Mouse (Mus musculus): ENCODE results near the gene Rbm20. TPM values are rescaled to one million over a fixed set of nuclear protein-coding genes. Genes with fewer than 3 reads are reported as not detected.
A peak's percentile ranks its signal among the peaks of the same experiment; 100 is the strongest.

Rbm20 gene
- total and polyA plus RNA-seq, 3 experiments, result 0.05 to 0.56 (median 0.08) TPM

DNA sequence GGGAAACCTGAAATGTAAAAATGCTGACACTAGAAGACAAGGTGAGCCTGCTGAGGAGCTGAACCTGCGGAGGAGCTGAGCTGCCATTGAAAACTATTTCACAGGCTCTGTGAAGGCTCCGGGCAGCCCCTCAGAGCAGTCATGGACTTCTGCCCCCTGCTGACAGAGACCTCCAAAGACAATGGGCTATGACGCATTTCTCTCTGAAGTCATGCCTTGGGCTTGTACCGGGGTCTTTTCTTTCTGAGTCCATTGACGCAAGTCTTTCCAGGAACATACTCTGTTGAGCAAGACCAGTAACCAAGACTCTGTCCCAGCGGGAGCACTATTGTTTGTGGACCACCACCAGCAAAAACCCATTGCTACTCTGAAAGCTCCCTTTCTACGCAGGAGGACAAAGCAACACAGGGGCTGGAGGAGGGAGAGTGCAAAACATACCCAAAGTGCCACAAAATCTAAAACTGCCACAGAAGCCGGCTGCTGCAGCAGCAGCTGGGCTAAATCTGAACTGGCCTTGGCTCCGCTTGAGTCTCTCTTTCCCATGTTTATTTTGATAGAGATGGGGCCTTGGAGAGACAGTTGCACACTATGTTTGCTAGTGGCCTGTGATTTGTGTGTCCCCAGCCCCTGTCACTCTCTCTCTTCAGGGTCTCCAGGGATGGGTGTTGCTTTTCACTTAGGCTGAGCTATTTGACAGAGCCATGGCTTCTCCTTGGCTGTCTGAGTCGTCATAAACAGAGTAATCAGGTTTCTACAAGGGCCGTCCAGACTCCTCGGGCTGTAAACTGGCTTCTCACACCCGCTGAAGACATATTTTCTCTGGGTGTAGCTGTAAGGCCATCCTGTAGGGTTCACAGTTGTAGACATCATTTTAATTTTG, 144.4 kb downstream of the Rbm20 start:
- peak; percentile 15 for DNase-seq (ENCODE audit: extremely low read depth)

DNA sequence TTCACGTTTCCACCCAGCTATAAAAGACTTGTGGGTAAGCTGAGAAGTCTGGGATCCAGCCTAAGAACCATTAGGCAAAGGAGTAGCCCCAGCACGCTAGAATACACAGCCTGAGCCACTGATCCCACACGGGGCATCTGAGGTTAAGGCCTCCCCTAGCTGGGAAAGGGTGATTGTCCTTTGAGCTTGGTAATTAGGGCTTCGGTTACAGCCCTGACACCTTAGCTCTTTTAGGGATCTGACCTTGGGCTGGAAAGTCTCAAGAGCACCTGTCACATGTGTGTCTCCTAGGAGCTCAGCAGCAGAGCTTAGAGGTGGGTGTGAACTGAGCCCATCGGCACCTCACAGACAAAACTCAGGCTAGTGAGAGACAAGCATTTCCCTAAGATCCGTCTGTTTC, 146.7 kb downstream of the Rbm20 start:
- Histone ChIP-seq H3K4me2 (ENCODE audit: insufficient read depth, low read depth, poor library complexity, severe bottlenecking) (no peak overlapping the region), H3K9ac (ENCODE audit: insufficient read depth, low read depth) (peak overlapping the region; percentile 16; the same call in 1 of the 2 replicates), H3K79me2 (replicated peaks; ENCODE audit: control insufficient read depth, extremely low read depth, insufficient read depth, poor library complexity, severe bottlenecking) (no peaks in the 10 kb centered on the region)

More for the DNA sequence above, 144.4 kb downstream of the Rbm20 start:
- no peaks in the 10 kb centered on the region for H3K27me3 ChIP-seq (replicated peaks)
- H3K4me1 ChIP-seq (ENCODE audit: control insufficient read depth in 1 of 2, insufficient read depth in 2 of 2), result no peaks in the 10 kb centered on the region
- H3K36me3 ChIP-seq (replicated peaks in 1 of 2; ENCODE audit: control insufficient read depth in 1 of 2, insufficient read depth in 1 of 2, low read length in 1 of 2), result no peaks in the 10 kb centered on the region
- no peak overlapping the region for H3K9ac ChIP-seq (ENCODE audit: insufficient read depth, low read depth)
- no peak overlapping the region for H3K4me2 ChIP-seq (ENCODE audit: insufficient read depth, low read depth, poor library complexity, severe bottlenecking)
- no peak overlapping the region for H3K27ac ChIP-seq (ENCODE audit: insufficient read depth, low read depth)
- TF ChIP-seq TBP (conservative IDR thresholded peaks at IDR 0.05; ENCODE audit: low read depth, low read length) (no peak), NELFE (IDR thresholded peaks at IDR 0.05; ENCODE audit: low read depth, low read length) (no peak), TCF12 (IDR thresholded peaks at IDR 0.05; ENCODE audit: low read depth, low read length) (no peak), USF1 (IDR thresholded peaks at IDR 0.05; ENCODE audit: low read depth, low read length) (no peak), RAD21 (IDR thresholded peaks at IDR 0.05; ENCODE audit: low read depth, low read length) (no peak; the same call in 1 of the 2 replicates), MEF2A (IDR thresholded peaks at IDR 0.05; ENCODE audit: borderline replicate concordance, low read depth, low read length) (no peak), CHD1 (IDR thresholded peaks at IDR 0.05; ENCODE audit: low read depth, low read length) (no peak), JUN (IDR thresholded peaks at IDR 0.05; ENCODE audit: insufficient read depth, low read depth, low read length) (no peak), ZKSCAN1 (IDR thresholded peaks at IDR 0.05; ENCODE audit: borderline replicate concordance, low read depth, low read length) (no peak), POLR2A (IDR thresholded peaks at IDR 0.05; ENCODE audit: low read depth, low read length) (no peak), EP300 (IDR thresholded peaks at IDR 0.05; ENCODE audit: low read length) (no peak), ZC3H11A (IDR thresholded peaks at IDR 0.05; ENCODE audit: low read depth, low read length) (no peak), CTCF (conservative IDR thresholded peaks at IDR 0.05 in 1 of 2, IDR thresholded peaks at IDR 0.05 in 1 of 2; ENCODE audit: low read depth in 2 of 2, low read length in 2 of 2) (peak in 1 of 2 experiments; percentile 48; a peak in 2 of 4 replicates), MXI1 (IDR thresholded peaks at IDR 0.05; ENCODE audit: low read depth, low read length) (no peak), SMC3 (IDR thresholded peaks at IDR 0.05; ENCODE audit: low read depth, low read length) (peak; percentile 47)
- H3K79me2 ChIP-seq (replicated peaks; ENCODE audit: control insufficient read depth, extremely low read depth, insufficient read depth, poor library complexity, severe bottlenecking), result no peaks in the 10 kb centered on the region
- dilution Hi-C loops (cut with MboI; ENCODE audit: extremely low pct_ligation_motif_present, extremely low pct_unique_long_range_greater_than_20kb, low sequenced_read_pairs), result no loop called here
- H3K4me3 ChIP-seq (replicated peaks in 1 of 3; ENCODE audit: low read depth in 2 of 3, low read length in 2 of 3, poor library complexity in 1 of 3), result no peak overlapping the region
- no peaks in the 10 kb centered on the region for H3K9me3 ChIP-seq (replicated peaks; ENCODE audit: low read length)
- in situ Hi-C loops (cut with MboI; ENCODE audit: low pct_ligation_motif_present, low pct_unique_long_range_greater_than_20kb, low sequenced_read_pairs), result no loop called here

More for the DNA sequence above, 146.7 kb downstream of the Rbm20 start:
- no peaks in the 10 kb centered on the region for H3K9me3 ChIP-seq (replicated peaks; ENCODE audit: low read length)
- H3K36me3 ChIP-seq (replicated peaks in 1 of 2; ENCODE audit: control insufficient read depth in 1 of 2, insufficient read depth in 1 of 2, low read length in 1 of 2), result no peaks in the 10 kb centered on the region
- H3K4me3 ChIP-seq (replicated peaks in 1 of 3; ENCODE audit: low read depth in 2 of 3, low read length in 2 of 3, poor library complexity in 1 of 3), result no peak overlapping the region
- H3K27ac ChIP-seq (ENCODE audit: insufficient read depth, low read depth), result no peak overlapping the region
- no peak for TF ChIP-seq POLR2A (IDR thresholded peaks at IDR 0.05; ENCODE audit: low read depth, low read length)
- no peak for TF ChIP-seq TBP (conservative IDR thresholded peaks at IDR 0.05; ENCODE audit: low read depth, low read length)
- TF ChIP-seq NELFE (IDR thresholded peaks at IDR 0.05; ENCODE audit: low read depth, low read length), result no peak
- TF ChIP-seq MEF2A (IDR thresholded peaks at IDR 0.05; ENCODE audit: borderline replicate concordance, low read depth, low read length), result no peak
- no peak for TF ChIP-seq MAFK (IDR thresholded peaks at IDR 0.05; ENCODE audit: insufficient replicate concordance, low read length)
- no peak for TF ChIP-seq CHD1 (IDR thresholded peaks at IDR 0.05; ENCODE audit: low read depth, low read length)
- no peak for TF ChIP-seq ELF1 (IDR thresholded peaks at IDR 0.05; ENCODE audit: low read depth, low read length)
- TF ChIP-seq E2F4 (IDR thresholded peaks at IDR 0.05; ENCODE audit: insufficient replicate concordance, low read depth, low read length), result no peak
- no peak for TF ChIP-seq ZKSCAN1 (IDR thresholded peaks at IDR 0.05; ENCODE audit: borderline replicate concordance, low read depth, low read length)
- TF ChIP-seq ZMIZ1 (IDR thresholded peaks at IDR 0.05; ENCODE audit: low read depth, low read length), result no peak
- TF ChIP-seq JUN (IDR thresholded peaks at IDR 0.05; ENCODE audit: insufficient read depth, low read depth, low read length), result no peak
- no peak for TF ChIP-seq USF1 (IDR thresholded peaks at IDR 0.05; ENCODE audit: low read depth, low read length)
- no peak for TF ChIP-seq POLR2AphosphoS2 (IDR thresholded peaks at IDR 0.05; ENCODE audit: low read depth, low read length)
- no peak for TF ChIP-seq SIN3A (IDR thresholded peaks at IDR 0.05; ENCODE audit: low read length)
- TF ChIP-seq MYC (IDR thresholded peaks at IDR 0.05; ENCODE audit: low read depth, low read length), result no peak
- TF ChIP-seq KAT2A (IDR thresholded peaks at IDR 0.05; ENCODE audit: insufficient replicate concordance, low read length), result no peak
- no peak for TF ChIP-seq ETS1 (conservative IDR thresholded peaks at IDR 0.05; ENCODE audit: low read depth, low read length)
- no peak for TF ChIP-seq IRF4 (IDR thresholded peaks at IDR 0.05; ENCODE audit: low read depth, low read length)
- no peak for TF ChIP-seq HCFC1 (IDR thresholded peaks at IDR 0.05; ENCODE audit: low read depth, low read length)
- no peak for TF ChIP-seq MAX (IDR thresholded peaks at IDR 0.05; ENCODE audit: low read length)
- dilution Hi-C loops (cut with MboI; ENCODE audit: extremely low pct_ligation_motif_present, extremely low pct_unique_long_range_greater_than_20kb, low sequenced_read_pairs) (no loop called here), in situ Hi-C loops (cut with MboI; ENCODE audit: low pct_ligation_motif_present, low pct_unique_long_range_greater_than_20kb, low sequenced_read_pairs) (no loop called here)
- H3K4me1 ChIP-seq (ENCODE audit: control insufficient read depth in 1 of 2, insufficient read depth in 2 of 2), result no peaks in the 10 kb centered on the region
- H3K27me3 ChIP-seq (replicated peaks), result no peaks in the 10 kb centered on the region
- DNase-seq (ENCODE audit: extremely low read depth), result no peak

All from CH12.LX (cell line).